Mouse (Mus musculus) gastrocnemius, postnatal 14 days (tissue): ENCODE data around the gene Dpp6. TPM values are rescaled to one million over a fixed set of nuclear protein-coding genes. Genes with fewer than 3 reads are reported as not detected.

ENCODE experiments used
- DNase-seq: peaks from one replicate; pipeline ENCODE4 v3.0.0; 2021; ENCODE audit warnings: mixed read lengths
- intact Hi-C: fragments of 180-260 bp; cut with DNase I; formaldehyde crosslinking; loops from one replicate; pipeline ENCODE4 v1.15.1; 2025; ENCODE audit warnings: low total_unique reads
- total RNA-seq, 2 experiments: library from RNA; stranded (reverse); gene quantifications; 2 replicates each; pipeline ENCODE4 v1.2.3; 2021

The Dpp6 gene
- total RNA-seq, 2 experiments from 2014 or later, result 2.3 TPM

DNA sequence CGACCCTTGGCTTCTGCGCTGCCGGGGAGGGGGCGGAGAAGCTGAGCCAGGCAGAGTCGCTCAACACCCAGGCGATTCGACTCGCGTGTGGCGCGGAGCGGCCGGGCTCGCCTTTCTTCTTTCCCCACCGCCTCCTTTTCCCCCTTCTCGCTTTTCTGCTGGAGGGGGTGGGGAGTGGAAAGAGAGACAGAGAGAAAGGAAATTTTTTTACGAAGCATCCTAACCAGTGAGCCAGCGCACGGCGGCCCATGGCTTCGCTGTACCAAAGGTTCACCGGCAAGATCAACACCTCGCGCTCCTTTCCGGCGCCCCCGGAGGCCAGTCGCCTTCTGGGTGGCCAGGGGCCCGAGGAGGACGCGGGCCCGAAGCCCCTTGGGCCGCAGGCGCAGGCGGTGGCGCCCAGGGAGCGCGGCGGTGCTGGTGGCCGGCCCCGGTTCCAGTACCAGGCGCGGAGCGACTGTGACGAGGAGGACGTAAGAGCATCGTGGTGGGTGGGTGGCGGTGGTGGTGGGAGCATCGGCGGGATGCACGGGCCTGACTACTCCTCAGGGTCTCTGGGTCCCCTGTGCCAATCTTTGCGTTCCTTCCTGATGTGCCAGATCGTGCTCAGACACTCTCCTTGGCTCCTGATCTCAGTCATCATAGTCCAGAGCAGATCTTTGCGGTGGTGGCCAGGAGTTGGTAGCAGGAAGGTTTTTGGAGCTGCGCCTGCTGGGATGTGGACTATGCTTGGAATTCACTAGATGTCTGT, 232.5 kb downstream of the Dpp6 start:
- no peak for DNase-seq
- intact Hi-C loops, result loop anchor here (5.0 kb wide), 1 partner anchor 838 kb away; no protein-coding TSS in a partner anchor

DNA sequence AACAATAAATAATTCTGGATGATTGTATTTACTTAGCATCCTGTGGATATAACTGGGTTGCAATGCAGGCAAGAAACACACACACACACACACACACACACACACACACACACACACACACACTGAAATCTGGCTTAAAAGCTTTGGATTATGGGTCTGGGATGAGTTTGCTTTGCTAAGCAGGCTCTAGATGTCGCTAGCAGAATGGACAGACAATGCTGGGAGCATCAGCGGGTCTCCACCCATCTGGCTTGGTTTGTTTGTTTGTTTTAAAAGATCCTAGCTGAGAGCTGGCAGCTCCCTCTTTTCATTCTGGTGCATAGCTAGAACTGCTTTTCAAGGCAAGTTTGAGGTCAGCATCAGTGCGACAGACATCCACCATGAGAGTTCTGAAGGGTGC, 234.2 kb downstream of the Dpp6 start:
- intact Hi-C loops, result loop anchor here (5.0 kb wide), 1 partner anchor 836 kb away; no protein-coding TSS in a partner anchor
- no peak for DNase-seq

DNA sequence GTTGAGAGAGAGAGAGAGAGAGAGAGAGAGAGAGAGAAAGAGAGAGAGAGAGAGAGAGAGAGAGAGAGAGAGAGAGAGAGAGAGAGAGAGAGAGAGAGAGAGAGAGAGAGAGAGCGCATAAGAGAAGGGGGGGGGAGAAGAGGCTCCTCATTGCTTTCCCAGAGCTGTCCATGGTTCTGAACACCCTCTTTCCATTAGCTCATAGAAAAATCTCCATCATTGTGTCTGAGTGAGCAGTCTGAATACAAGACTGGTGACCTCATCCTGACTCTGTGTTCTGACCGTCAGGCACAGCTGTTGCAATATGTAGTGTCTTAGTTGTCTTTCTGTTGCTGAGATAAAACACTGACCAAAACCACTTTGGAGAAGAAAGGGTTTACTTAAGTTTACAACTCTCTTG, 235.4 kb downstream of the Dpp6 start:
- DNase-seq, result no peak
- intact Hi-C loops, result loop anchor here (5.0 kb wide), 1 partner anchor 835 kb away; no protein-coding TSS in a partner anchor

DNA sequence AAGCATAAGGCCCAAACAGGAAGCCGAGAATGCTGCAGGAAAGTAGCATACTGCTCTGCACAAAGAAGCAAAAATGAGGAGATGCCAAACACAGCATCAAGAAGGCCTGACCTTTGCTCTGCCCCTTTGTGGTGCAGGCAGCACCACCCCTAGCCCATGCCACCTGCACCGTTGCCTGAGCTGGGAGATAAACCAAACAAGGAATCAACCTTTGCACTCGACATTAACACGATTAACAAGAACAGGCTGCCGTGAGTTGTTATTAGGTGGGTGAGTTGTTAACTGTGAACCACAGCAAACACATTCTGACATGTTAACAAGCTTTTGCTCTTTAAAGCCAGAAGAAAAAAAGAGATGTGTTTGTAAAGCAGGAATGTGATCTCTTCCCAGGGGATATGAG, 239.4 kb downstream of the Dpp6 start:
- intact Hi-C loops, result no loop called here
- DNase-seq, result no peak

DNA sequence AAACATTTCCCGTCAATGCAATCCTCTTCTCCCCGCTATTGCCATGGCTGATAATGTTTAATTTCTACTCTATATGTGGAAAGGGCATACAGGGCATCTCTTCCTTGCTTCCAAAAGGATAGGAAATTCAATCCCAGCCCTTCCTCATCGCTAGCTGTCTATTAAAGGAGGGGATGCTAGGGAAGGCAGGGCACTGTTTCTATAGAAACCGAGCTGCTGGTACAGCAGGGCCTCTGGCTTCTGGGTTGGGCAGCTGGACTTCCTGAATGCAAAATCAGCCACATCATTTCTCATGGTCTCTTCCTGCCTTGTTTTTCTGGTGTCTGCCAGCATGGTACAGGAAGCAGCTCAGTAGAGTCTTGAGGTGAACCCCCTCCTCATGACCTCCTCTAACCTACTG, 243.1 kb downstream of the Dpp6 start:
- intact Hi-C loops, result no loop called here
- DNase-seq, result no peak

DNA sequence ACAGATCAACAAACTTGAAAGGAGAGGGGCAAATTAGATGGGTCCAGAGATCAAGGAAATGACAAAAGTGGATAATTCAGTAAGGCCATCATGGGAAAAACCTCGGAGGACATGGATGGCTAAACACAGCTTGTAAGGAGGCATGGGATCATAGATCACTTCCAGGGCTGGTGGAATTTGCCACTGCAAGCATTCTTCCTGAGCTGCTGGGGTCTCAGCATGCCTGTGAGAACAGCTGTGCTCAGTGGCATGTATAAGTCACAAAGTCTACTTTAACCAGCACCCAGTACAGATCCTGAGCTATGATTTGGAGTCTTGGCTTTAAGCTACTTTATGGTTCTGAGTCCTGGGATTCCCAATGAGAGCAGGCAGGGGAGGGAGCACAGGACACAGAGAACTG, 246.9 kb downstream of the Dpp6 start:
- no peak for DNase-seq
- intact Hi-C loops, result no loop called here

DNA sequence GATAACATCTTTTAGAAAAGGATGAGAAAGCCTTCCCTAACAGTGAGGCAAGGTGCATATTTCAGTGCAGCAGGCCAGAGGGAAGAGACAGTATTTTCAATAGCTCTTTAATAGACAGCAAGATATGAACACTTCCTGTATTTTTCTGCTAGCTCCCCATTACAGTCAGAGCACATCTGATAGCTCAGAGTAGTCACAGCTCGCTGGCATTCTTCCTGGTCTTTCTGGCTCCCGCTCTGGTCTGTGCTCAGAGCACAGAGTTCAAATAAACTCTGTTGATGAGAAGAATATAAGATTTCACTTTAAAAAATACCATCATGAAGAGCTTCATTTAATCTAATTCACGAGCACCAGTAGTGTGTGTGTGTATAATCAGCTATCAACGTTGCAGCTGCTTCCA, 249.8 kb downstream of the Dpp6 start:
- DNase-seq, result no peak
- intact Hi-C loops, result no loop called here

DNA sequence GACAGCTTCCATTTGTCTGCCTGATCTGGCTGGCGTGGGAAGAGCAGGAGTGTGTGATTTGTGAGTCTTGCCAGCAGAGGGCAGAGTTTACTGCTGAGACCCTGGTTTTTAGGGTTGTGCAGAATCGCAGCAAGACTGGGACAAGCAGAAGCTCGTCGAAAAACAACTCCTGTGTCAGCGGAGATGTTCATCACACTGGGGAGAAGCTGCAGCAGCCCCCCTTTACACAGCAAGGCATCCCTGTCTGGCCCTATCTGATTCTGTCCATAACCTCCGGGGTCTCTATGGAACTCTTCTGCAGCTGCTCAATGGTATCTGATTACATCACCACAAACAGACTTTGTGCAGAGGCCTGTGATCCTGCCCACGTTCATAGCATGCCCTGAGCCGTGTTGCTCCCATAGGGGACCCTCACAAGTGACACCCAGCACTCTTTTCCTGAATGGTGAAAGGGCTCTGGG, 258.2 kb downstream of the Dpp6 start:
- intact Hi-C loops, result loop anchor here (5.0 kb wide), 1 partner anchor 347 kb away; no protein-coding TSS in a partner anchor
- peak; percentile 18 for DNase-seq

DNA sequence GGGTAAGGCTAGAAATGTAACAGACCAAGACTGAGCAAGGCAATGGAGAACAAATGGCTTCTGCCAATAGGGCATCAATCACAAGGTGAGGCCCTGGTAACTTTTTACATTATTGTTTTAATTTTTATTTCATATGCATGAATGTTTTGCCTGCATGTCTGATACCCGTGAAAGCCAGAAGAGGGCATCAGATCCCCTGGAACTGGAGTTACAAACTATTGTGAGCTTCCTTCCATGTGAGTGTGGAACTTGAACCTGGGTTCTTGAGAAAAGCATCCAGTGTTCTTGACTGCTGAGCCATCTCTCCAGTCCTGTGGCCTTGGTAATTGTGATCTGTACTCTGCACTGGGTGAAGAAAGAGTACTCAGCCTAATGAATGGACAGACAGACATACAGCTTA, 259.0 kb downstream of the Dpp6 start:
- intact Hi-C loops, result loop anchor here (5.0 kb wide), 1 partner anchor 346 kb away; no protein-coding TSS in a partner anchor

DNA sequence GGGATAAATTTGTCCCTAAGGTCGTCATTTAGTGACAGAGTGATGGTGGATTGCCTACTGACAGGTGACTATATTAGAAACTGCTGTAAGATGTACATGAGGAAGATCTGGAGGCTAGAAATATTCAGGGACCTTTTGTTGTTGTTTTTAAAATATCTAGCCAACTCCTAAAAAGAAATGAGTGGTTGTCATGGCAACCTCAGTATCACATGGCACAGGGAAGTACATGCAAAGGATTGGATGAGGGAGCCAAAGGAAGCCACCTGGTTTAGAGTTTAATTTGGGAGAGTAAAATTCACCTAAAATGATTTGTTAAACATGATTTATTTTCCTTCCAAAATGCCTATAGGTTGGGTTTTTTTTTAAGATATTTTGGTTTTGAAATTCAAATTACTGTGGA, 260.8 kb downstream of the Dpp6 start:
- no peak for DNase-seq
- intact Hi-C loops, result loop anchor here (5.0 kb wide), 1 partner anchor 344 kb away; no protein-coding TSS in a partner anchor

More for the DNA sequence above, 259.0 kb downstream of the Dpp6 start:
- no peak for DNase-seq

DNA sequence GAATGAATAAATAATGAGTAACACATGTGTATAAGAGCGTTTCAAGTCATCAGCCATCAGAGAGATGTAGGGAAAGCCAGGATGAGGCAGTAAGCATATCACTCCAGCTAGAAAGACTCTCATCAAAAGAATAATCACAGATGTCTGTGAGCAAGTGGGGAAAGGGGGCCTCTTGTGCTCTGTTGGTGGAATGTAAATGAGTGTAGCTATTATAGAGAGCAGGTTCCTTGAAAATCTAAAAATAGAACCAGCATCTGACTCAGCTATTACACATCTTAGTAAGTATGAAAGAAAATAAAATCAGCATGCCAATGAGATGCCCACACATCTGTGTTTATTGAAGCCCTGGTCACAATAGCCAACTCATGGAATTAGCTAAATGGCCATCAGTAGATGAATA, 264.3 kb downstream of the Dpp6 start:
- intact Hi-C loops, result no loop called here
- no peak for DNase-seq

DNA sequence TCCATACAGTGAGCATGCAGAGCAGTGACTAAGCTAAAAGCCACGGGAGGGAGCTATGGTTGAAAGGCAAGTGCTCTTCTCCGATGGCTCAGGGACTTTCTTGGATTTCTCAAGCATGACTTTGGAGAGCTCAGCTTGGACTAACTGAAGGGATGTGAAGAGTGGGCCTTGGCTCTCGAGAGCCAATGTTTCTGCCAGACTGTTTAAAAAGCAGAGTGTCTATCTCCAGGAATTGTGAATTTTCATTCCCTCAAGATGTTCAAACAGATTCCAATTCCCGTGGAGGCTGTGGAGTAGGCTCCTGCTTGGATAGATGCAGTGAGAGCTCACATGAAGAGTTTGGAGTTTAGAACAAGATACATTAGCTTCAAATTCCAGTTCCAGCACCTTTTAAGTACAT, 266.8 kb downstream of the Dpp6 start:
- intact Hi-C loops, result no loop called here
- no peak for DNase-seq

DNA sequence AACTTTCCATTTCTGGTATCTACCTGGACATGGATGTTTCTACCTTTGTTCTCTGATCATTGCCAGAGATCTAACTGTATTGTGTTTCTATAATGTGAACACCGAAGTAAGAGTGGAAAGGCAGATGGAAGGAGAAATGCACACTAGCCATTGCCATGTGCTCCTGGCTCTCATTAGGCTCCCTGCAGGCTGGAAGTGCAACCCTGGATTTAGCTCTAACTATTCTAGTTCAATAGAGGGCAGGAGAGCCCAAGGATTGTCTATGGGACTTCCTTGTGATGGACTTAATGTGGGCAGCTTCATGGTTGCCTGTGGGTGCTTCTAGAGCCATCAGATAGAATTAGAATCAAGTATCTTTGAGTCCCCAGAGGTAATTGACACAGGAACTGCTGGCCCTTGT, 291.2 kb downstream of the Dpp6 start:
- DNase-seq, result no peak
- intact Hi-C loops, result no loop called here

DNA sequence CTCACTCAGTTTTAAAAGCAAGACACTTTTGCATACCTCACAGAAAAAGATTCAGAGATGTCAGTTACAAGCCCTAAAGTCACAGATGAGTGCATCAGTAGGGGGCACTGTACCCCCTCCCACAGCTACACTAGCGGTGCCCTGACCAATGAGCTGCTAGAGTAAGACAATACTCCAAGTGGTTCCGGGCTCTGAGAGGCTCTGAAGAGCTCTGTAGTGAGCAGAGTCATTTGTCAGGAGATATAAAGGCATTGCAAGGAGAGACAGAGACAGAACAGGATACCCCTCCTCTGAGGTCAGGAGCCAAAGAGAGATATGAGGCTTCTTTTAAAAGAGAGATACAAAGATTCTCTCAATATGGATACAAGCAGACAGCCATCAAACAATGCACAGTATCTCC, 305.5 kb downstream of the Dpp6 start:
- no peak for DNase-seq
- intact Hi-C loops, result no loop called here

DNA sequence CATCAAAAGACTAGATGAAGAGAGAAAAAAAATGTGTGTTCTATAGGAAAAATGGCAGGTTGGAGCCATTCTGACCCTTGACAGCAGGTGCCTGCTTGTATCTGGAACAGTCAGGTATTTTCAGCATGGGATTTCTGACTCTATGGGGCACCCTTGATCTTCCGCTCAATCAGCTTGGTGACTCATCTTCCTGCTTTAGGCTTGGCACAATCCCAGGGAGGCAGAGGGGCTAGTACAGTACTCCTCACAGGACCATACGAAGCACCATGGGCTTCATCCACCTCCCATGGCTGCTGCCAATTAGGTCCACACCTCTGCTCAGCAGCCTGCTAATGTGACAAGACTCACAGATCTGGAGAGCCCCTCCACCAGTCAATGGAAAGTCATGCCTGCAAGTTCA, 305.9 kb downstream of the Dpp6 start:
- DNase-seq, result no peak
- intact Hi-C loops, result no loop called here

DNA sequence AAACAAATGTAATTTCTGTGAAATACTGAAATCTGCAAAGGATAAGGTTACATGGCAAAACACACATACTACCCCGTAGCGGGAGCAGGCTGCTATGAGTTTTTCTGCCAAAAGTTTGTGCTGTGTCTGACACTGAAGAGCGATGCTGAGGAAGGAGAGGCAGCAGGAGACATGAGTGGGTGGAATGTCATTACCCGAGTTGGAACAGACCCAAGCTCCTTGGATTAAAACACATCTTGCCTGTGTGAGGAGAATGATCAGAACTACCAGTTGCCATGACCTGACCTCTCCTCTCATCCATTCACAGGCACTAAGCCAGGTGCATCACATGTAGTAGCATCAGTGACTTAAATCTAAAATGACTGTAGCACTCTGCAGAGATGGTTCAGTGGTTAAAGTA, 309.0 kb downstream of the Dpp6 start:
- DNase-seq, result no peak
- intact Hi-C loops, result no loop called here

DNA sequence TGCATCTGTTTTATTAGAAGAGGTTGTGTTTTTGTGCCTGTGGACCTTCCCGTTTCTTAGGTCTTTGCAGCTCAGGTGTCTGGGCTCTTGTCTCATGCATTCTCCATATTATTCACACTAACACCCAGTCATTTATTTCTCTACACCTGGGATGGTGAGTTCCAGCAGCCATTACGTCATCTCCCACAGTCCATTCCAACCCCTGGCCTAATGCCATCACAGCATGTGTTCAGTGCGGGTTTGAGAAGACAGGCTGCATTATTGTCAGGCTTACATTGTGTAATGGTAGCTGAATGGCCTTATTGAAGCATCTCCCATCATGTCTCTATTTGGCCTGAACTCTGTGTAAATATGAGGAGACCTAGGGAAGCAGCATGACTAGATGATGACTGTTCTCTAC, 316.2 kb downstream of the Dpp6 start:
- intact Hi-C loops, result no loop called here
- no peak for DNase-seq

DNA sequence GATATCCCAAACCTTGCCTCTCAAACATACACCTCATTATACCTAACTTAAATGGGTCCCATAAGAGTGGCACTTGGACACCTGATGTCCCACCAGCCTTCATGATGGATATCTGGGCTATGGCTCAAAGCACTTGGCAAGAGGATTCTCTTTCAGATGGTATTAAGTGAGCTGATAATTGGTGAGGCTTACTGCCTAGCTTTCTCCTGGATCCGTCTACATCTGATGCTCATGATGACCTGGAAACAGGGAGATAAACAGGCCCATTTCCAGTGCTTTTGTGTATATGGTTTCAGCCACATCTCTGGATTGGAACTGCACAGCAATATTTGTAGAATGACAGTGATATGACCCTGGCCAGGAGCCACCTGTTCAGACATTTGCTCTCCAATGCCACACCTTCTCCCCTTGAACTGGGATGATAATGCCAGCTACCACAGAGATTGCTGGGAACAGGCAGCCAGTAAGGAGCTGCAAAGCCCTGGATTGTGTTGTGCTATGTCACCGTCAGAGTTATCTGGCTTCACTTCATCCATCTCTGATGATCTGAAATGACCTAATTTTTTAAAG, 317.5 kb downstream of the Dpp6 start:
- no peak for DNase-seq
- intact Hi-C loops, result no loop called here

DNA sequence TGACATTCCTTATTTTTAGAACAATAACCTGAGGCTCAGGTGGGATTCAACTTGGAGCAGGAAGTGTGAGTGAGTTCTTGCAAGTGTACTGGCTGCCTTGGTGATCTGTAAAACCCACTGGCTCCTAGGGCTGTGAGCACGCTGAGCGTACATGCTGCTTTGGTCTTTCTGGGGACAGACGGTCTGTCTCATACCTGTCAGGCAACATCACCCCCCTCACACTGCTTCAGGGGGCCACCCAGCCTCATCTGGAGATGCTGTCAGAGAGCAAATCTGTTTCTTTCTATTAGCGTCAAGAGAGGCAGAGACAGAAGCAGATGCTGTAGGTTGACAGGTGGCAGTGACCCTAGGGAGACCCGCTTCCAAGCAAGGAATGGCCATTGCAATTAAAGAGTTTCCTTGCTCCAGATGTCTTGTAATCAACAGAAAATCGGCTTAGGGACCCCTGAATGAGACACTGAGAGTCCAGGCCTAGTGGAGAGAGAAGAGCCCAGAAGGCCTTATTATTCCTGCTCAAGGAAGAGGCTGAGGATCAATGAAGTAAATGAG, 330.5 kb downstream of the Dpp6 start:
- DNase-seq, result no peak
- intact Hi-C loops, result no loop called here

DNA sequence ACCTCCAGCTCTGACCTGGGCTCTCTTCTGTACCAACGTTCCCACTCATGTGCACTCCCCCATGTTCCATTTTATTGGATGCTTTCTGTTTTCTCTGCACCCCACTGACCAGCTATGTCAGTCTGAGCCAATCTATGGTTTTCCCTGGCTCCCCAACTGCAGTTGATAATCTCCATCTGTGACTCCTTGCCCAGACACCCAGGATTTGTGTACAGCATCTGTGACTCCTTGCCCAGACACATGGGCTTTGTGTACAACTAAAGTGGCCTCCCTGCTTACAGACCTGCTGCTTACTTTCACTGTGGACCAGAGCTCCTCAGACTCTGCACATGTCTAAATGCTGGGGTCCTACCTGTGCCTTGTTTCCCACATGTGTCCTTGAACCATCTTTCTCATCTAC, 334.0 kb downstream of the Dpp6 start:
- intact Hi-C loops, result no loop called here
- DNase-seq, result no peak

DNA sequence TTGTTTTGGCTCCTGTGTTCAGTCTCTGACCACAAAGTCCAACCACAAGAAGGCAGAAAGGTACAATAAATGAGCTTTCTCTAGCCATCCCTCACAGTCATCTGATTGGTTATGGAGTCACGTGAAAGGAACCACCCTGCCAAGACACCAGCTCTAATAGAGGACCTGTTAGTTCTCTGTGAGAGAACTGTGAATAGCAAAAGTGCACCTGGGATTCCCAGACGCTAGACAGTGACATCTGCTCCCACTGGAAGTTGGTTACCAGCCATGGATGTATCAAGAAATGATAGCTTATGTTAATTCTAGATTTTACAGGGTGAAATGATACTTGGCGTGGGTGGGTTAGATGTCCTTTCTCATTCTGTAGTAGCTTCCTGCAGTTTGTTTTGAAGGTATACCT, 338.7 kb downstream of the Dpp6 start:
- no peak for DNase-seq
- intact Hi-C loops, result no loop called here
